Mouse (Mus musculus) mature B cell (primary cell): ENCODE measurements around the gene Abcc9.

Source experiments
- in situ Hi-C: fragments of 300-500 bp; cut with MboI; formaldehyde crosslinking; loops from 2 replicates; pipeline ENCODE4 v1.14.3; 2019

The Abcc9 gene

GRCm38 (mm10) chr6:142701652-142702637, at the start of gene Abcc9:
Abcc9 (minus strand) TSS chr6:142702315.
- in situ Hi-C loops, result no loop called here

GRCm38 (mm10) chr6:142751365-142751764, 49.2 kb upstream of the Abcc9 start:
- in situ Hi-C loops, result loop anchor here (25.0 kb wide), 1 partner anchor 364 kb away; the partner anchor contains the start of genes Golt1b and Recql

DNA sequence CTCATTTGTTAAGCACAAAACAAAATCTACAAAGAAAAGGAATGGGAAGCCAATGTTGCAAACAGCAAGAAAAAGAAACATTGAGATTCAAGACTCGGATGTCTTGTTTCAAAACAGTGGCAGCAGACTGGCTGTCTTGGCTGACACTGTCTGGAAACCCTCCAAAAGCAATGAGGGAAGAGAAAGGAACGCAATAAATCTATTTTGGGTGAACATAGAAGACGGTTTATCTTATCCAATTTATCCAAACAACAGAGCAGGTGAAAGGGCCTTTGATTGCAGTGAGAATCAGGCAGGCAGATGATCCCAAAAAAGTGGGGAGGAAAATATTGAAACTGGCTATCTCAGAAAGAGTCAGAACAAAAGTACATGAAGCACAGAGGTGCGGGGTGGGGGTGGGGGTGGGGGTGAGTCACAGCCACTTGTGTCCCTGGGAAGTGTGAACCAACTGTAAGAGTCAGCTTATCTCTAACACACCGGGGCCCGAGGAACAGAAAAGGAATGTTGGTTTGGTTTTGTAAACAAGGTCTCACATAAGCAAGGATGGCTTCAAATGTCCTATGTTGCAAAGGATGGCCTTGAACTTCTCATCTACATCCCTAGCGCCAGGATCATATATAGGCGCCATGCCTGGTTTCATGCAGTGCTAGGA, 46.1 kb upstream of the Abcc9 start:
- in situ Hi-C loops, result no loop called here

GRCm38 (mm10) chr6:142747165-142747564, 45.0 kb upstream of the Abcc9 start:
- in situ Hi-C loops, result no loop called here

GRCm38 (mm10) chr6:142746765-142747164, 44.6 kb upstream of the Abcc9 start:
- in situ Hi-C loops, result no loop called here

DNA sequence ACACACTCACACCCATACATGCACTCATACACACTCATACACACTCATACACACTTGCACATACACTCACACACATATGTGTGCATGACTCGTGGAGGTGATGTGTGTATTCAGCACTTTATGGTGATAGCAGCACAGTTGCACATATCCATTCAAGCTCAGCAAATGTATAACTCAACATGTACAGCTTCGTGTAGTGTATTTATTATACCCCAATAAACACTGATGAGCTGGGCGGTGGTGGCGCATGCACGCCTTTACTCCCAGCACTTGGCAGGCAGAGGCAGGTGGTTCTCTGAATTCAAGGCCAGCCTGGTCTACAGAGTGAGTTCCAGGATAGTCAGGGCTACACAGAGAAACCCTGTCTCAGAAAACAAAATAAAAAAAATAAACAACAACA, 43.4 kb upstream of the Abcc9 start:
- in situ Hi-C loops, result no loop called here

GRCm38 (mm10) chr6:142743193-142743592, 41.1 kb upstream of the Abcc9 start:
- in situ Hi-C loops, result no loop called here

DNA sequence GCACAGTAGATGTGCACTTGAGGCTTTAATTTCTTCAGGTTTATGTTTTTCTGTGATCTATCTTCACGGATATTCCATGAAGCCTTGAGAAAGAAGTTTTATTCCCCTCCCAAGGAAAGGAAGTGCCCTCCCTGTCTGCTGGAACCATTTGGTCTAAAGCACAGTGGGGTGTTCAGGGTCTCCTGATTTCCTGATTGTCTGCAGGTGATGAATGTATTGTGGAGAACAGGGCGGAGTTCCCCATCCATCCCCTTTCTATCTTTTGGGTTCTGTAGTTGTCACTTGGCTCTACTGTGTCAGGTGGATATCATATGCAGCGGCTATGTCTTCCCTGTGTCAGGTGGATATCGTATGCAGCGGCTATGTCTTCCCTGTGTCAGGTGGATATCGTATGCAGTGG, 39.6 kb upstream of the Abcc9 start:
- in situ Hi-C loops, result no loop called here

GRCm38 (mm10) chr6:142738637-142739036, 36.5 kb upstream of the Abcc9 start:
- in situ Hi-C loops, result no loop called here

DNA sequence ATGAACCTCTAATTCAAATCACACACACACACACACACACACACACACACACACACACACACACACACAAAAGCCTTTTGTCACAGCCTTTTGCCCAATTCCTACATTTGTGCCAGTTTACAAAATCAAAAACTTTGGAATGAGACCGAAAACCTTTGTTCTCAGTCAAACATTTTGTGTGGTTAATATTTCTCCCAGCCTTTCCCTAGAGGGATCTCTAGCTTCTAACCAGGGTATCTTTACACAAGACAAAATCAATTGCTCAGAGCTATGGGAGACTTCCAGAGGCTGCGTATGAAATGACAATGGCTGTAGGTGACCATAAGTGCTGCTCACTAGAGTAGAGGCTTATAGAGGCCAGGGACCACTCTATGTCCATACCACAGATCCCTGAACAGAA, 36.1 kb upstream of the Abcc9 start:
- in situ Hi-C loops, result no loop called here

GRCm38 (mm10) chr6:142735302-142736005, 33.3 kb upstream of the Abcc9 start:
- in situ Hi-C loops, result no loop called here

- in situ Hi-C loops, result no loop called here
Measured at GRCm38 (mm10) chr6:142732567-142733290, 30.6 kb upstream of the Abcc9 start.

DNA sequence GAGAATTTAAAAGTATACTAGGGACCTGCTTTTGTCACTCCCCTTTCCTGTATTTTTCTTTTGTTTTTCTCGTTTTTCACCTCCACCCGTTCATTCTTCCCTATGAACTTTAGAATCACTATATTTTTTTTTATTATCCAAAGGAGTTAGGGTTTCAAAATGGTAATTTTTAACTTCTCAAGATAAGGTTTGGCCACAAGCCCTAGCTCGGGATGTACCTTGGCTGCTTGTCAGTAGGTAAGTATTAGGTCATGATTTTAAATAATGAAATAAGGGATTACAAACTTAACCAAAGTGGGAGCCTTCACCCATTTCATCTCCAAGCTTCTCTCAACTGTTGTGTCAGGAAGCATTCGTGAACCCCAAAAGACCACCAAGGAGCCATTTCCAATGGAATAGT, 23.9 kb upstream of the Abcc9 start:
- in situ Hi-C loops, result no loop called here

DNA sequence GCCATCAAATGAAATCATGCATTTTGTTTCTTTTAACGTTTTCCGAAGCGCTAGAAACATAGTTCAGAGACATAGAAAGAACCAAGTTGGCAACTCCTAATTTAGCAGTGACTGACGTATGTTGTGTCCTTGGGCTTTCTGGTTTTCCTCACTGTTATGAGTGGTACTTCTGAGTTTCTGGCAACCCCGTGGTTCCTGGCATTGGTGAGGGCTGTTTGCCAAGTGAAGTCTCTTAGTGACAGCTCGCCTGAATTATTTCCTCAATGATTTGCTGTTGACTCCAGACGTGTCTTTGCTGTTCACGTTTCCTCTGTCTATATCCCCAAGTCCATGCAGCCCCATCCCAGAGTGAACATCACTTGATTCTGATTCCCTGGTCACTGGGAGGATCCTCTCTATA, 19.6 kb upstream of the Abcc9 start:
- in situ Hi-C loops, result no loop called here

- in situ Hi-C loops, result no loop called here
Measured at GRCm38 (mm10) chr6:142720641-142721040, 18.5 kb upstream of the Abcc9 start.

GRCm38 (mm10) chr6:142718167-142718566, 16.1 kb upstream of the Abcc9 start:
- in situ Hi-C loops, result no loop called here

DNA sequence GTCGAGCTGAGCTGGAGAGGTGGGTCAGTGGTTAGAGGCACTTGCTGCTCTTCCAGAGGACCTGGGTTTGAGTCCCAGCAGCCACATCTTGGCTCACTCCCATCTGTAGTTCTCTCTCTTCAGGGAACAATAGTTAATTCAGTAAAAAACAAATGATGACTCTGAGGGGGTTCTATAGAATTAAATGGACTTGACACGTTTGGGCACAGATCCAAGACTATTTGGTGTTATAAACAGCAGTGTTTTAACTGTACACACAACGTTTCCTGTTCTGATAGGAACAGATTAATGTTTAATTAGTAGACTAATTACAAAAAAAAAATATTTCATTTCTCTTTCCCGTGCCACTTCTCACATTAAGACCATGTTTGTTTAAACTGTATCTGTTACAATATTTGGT, 15.1 kb upstream of the Abcc9 start:
- in situ Hi-C loops, result no loop called here

DNA sequence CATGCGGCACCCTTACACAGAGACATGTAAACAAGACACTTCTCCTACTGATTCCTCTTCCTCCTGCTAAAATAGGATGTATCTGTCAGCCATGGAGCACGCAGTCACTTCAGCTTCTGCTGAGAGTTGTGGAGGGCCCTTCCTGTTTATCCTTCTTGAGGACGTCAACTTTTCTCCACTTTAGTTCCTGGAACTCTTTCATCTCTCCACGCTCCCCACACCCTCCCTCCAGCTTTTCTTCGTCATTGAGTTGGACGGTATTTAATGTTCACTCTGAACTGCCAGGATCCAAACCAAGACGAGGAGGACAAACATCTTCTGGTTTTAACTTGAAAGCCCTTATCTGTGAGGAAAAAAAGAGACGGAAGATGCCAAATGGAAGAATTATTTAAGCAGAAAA, 12.9 kb upstream of the Abcc9 start:
- in situ Hi-C loops, result no loop called here

- in situ Hi-C loops, result no loop called here
Measured at GRCm38 (mm10) chr6:142711106-142711505, 9.0 kb upstream of the Abcc9 start.

DNA sequence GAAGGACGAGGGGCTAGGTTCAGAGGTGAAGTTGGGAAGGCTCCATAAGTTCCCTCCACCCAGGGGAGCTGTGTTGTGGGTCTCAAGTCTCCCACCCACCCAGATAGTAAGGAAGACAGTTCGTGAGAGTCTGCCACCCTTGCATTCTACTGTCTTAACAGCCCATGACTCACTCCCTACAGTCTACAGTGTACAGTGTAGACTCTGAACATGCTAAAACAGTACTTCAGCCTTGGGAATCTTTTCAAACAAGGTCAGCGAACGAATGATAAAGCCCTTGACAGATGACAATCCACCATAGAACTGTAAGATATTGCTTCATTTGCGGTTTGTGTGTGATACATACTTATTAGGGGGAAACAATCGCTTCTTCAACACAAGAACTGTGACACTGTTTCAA, 8.6 kb upstream of the Abcc9 start:
- in situ Hi-C loops, result no loop called here

DNA sequence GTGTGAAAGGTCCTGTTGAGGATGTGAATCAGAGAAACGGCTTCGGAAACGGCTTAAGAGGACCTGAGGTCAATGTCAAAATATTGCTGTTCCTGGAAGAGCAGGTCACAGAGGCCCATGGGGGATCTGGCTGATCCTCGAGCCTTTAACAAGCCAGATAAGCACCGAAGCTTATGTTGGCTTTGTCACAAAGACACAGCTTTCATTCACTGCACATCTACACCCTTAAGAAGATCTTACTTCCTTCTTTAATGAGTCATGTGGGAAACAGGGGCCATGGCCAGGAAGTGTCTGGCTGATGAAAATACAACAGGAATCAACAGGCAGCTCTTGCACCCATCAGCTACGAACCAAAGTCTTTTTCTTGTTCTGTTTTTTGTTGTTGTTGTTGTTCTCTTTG, 6.3 kb upstream of the Abcc9 start:
- in situ Hi-C loops, result no loop called here

- in situ Hi-C loops, result no loop called here
Measured at GRCm38 (mm10) chr6:142706688-142707087, 4.6 kb upstream of the Abcc9 start.
